Mouse (Mus musculus) C2C12 (cell line): ENCODE results near the gene R3hdm1. TPM values are rescaled to one million over a fixed set of nuclear protein-coding genes. Genes with fewer than 3 reads are reported as not detected.

Experiments used
- H3K27me3 ChIP-seq: one replicate; pipeline ENCODE4 v1.6.1; 2011; ENCODE audit not compliant: control insufficient read depth, insufficient read depth, insufficient read length
- H3K36me3 ChIP-seq: one replicate; pipeline ENCODE4 v1.6.1; 2011; ENCODE audit not compliant: control insufficient read depth, insufficient read depth
- H3K4me3 ChIP-seq: one replicate; pipeline ENCODE4 v1.5.1; 2011; ENCODE audit warnings: mild to moderate bottlenecking, control low read depth; ENCODE audit not compliant: poor library complexity, insufficient read depth, severe bottlenecking
- H3K79me2 ChIP-seq: one replicate; pipeline ENCODE4 v1.6.1; 2011; ENCODE audit not compliant: control insufficient read depth, insufficient read depth
- H3K79me3 ChIP-seq: one replicate; pipeline ENCODE4 v1.6.1; 2011; ENCODE audit warnings: low read depth, control low read depth
- H3ac ChIP-seq: one replicate; pipeline ENCODE3; 2011; ENCODE audit warnings: low read depth; ENCODE audit not compliant: control insufficient read depth, insufficient read length
- CEBPB ChIP-seq: IDR thresholded peaks from one replicate; pipeline ENCODE4 v1.6.1; 2011; ENCODE audit warnings: low read depth, mild to moderate bottlenecking, control low read depth, moderate library complexity
- CTCF ChIP-seq: IDR thresholded peaks from one replicate; pipeline ENCODE4 v1.5.1; 2011; ENCODE audit not compliant: control insufficient read depth, insufficient read depth, insufficient read length
- FOSL1 ChIP-seq: IDR thresholded peaks from one replicate; pipeline ENCODE4 v1.8.0; 2011; ENCODE audit warnings: mild to moderate bottlenecking, low read length; ENCODE audit not compliant: poor library complexity, insufficient read depth, severe bottlenecking
- MAX ChIP-seq: IDR thresholded peaks from one replicate; pipeline ENCODE4 v1.6.1; 2011; ENCODE audit warnings: mild to moderate bottlenecking, control low read depth
- MYOD1 ChIP-seq: IDR thresholded peaks from one replicate; pipeline ENCODE4 v1.6.1; 2011; ENCODE audit warnings: low read depth; ENCODE audit not compliant: control insufficient read depth, insufficient read length
- MYOG ChIP-seq: IDR thresholded peaks from one replicate; pipeline ENCODE4 v1.6.1; 2011; ENCODE audit not compliant: control insufficient read depth, insufficient read length; ENCODE audit errors: extremely low read depth
- USF1 ChIP-seq: IDR thresholded peaks from one replicate; pipeline ENCODE4 v1.6.1; 2011; ENCODE audit warnings: low read depth, mild to moderate bottlenecking, control low read depth, moderate library complexity
- long read RNA-seq, 2 experiments: library from polyadenylated mRNA; unstranded; transcript quantifications; one replicate each; pipeline ENCODE4 v2.0.0; 2019 to 2020
- polyA plus RNA-seq: library from polyadenylated mRNA; unstranded; fragments of >200 nt; fragmentation: generic; extraction: Trizol; gene quantifications from one replicate; pipeline ENCODE4 v1.2.1, GENCODE M21; 2012; ENCODE audit warnings: missing spikeins

The R3hdm1 gene
- 29.9 TPM for polyA plus RNA-seq
- long read RNA-seq, experiment 1, full-length matches to known transcripts, result 6 of 13 reads
- long read RNA-seq, experiment 1, partial matches to known transcripts, result 3 of 13 reads
- long read RNA-seq, experiment 1, other reads (novel, unspliced or antisense), result 4 of 13 reads
- long read RNA-seq, experiment 2, partial matches to known transcripts, result 39 of 56 reads
- long read RNA-seq, experiment 2, other reads (novel, unspliced or antisense), result 16 of 56 reads

DNA sequence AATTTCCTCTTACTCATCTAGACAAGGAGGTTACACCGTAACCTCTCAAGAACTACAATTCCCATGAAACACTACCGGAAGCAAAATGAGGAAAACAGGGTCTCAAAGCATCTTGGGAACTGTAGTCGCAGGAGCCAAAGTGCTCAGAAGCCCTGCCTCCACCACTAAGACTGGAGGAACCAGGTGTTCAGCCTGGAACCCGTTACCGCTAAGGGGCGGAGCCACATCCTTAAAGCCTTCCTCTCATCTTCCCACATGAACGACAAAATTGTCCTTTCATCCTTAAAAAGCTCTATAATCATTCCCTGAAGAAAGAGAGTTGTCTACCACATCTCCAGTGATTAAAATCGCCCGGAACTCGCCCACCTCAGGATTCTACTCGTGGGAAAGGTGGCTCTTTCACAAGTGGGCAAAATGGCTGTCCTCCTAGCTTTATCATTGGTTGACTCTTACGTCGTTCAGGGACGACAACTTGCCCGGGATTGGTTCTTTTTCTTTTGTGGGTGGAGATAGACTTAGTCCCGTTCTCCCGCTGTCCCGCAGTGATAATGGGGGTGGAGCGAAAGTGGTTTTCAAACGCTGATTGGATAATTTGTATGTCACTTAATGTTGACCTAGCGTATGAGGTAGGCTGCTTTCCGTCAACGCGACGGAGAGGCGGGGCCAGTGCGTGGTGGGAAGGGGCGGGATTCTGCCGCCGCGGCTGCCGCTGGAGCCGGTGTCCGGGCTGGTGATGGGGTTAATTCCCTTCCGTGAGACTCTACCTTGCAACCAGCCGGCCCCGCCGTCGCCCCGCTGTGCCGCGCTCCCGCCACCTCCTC lies at the start of gene R3hdm1, which contains the start of gene Zranb3:
R3hdm1 (plus strand) TSS at position 661 of the 821 bp plus-strand sequence.
Zranb3 (minus strand) TSS at position 407 of the 821 bp plus-strand sequence.
- no peaks in the 10 kb centered on the region for H3K36me3 ChIP-seq
- TF ChIP-seq MYOD1, result peak; percentile 51
- no peak for TF ChIP-seq FOSL1
- peak within 1 kb of the TSS; percentile 88 for H3K4me3 ChIP-seq
- H3K79me3 ChIP-seq, result peaks cover 46% of the 10 kb centered on the region
- no peaks in the 10 kb centered on the region for H3K27me3 ChIP-seq
- H3K79me2 ChIP-seq, result peaks cover 47% of the 10 kb centered on the region
- H3ac ChIP-seq, result peak within 1 kb of the TSS; percentile 85

GRCm38 (mm10) chr1:128057269-128057668 lies 45.8 kb upstream of the R3hdm1 start:
- no peaks in the 10 kb centered on the region for H3K79me2 ChIP-seq
- no peak overlapping the region for H3ac ChIP-seq
- H3K4me3 ChIP-seq, result no peak overlapping the region
- no peaks in the 10 kb centered on the region for H3K79me3 ChIP-seq
- no peaks in the 10 kb centered on the region for H3K27me3 ChIP-seq
- H3K36me3 ChIP-seq, result no peaks in the 10 kb centered on the region
- no peak for TF ChIP-seq MYOD1
- no peak for TF ChIP-seq MAX
- TF ChIP-seq CEBPB, result no peak
- no peak for TF ChIP-seq USF1
- no peak for TF ChIP-seq FOSL1
- no peak for TF ChIP-seq CTCF
- TF ChIP-seq MYOG, result no peak

GRCm38 (mm10) chr1:128058625-128059024 lies 44.5 kb upstream of the R3hdm1 start:
- TF ChIP-seq MYOG, result no peak
- no peak for TF ChIP-seq FOSL1
- TF ChIP-seq CEBPB, result no peak
- no peak for TF ChIP-seq CTCF
- no peak for TF ChIP-seq MAX
- no peak for TF ChIP-seq USF1
- no peak for TF ChIP-seq MYOD1
- H3ac ChIP-seq, result no peak overlapping the region
- H3K79me2 ChIP-seq, result no peaks in the 10 kb centered on the region
- no peaks in the 10 kb centered on the region for H3K36me3 ChIP-seq
- H3K4me3 ChIP-seq, result no peak overlapping the region
- H3K27me3 ChIP-seq, result no peaks in the 10 kb centered on the region
- H3K79me3 ChIP-seq, result no peaks in the 10 kb centered on the region

GRCm38 (mm10) chr1:128060655-128061344 lies 42.3 kb upstream of the R3hdm1 start:
- H3K79me3 ChIP-seq, result no peaks in the 10 kb centered on the region
- H3K79me2 ChIP-seq, result no peaks in the 10 kb centered on the region
- no peaks in the 10 kb centered on the region for H3K36me3 ChIP-seq
- no peak overlapping the region for H3ac ChIP-seq
- no peaks in the 10 kb centered on the region for H3K27me3 ChIP-seq
- H3K4me3 ChIP-seq, result no peak overlapping the region
- TF ChIP-seq MYOG (no peak), USF1 (no peak), FOSL1 (no peak), CEBPB (no peak), CTCF (no peak), MYOD1 (no peak), MAX (no peak)

GRCm38 (mm10) chr1:128061401-128061800 lies 41.7 kb upstream of the R3hdm1 start:
- TF ChIP-seq MYOG, result no peak
- TF ChIP-seq FOSL1, result no peak
- no peak for TF ChIP-seq CEBPB
- no peak overlapping the region for H3K4me3 ChIP-seq
- no peak overlapping the region for H3ac ChIP-seq
- H3K79me2 ChIP-seq, result no peaks in the 10 kb centered on the region
- H3K36me3 ChIP-seq, result no peaks in the 10 kb centered on the region
- no peaks in the 10 kb centered on the region for H3K27me3 ChIP-seq
- no peaks in the 10 kb centered on the region for H3K79me3 ChIP-seq
